Mouse (Mus musculus) leukemia stem cell, adult 10-12 weeks (primary cell): Measurements from ENCODE around the gene Shisa4. TPM values are rescaled to one million over a fixed set of nuclear protein-coding genes. Genes with fewer than 3 reads are reported as not detected.

Source experiments
- polyA plus RNA-seq: library from polyadenylated mRNA; stranded (reverse); fragments of >175 nt; gene quantifications from 2 replicates; pipeline ENCODE4 v1.2.3, GENCODE M21; 2012; ENCODE audit warnings: low replicate concordance

Shisa4 gene
- 0.55 and 1.2 TPM in 2 replicates for polyA plus RNA-seq

GRCm38 (mm10) chr1:135374868-135375581 is at the start of gene Shisa4:
Shisa4 (minus strand) TSS chr1:135375237.

DNA sequence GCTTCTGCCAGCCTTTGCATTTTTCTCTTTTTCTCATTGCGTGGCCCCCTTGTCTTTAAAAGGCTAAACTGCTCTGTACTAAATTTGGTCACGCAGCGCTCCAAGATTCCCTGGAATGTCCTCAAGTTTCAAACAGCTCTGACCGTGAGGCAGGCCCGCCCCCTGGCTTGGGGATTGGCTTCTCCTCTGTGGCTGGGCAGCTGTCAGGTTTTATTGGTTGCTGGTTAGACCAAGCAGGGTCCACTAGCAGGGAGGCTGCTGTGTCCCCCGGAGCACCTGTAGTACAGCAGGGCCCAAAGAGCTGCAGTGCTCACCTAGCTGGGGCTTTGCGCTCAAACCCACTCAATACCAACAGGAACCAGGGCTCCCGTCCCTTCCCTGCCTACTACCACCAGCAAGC is 50.5 kb downstream of the Shisa4 start, which contains the start of gene Lmod1:
Gene Lmod1, plus strand, starts transcription at position 237 of the 400 bp plus-strand sequence.

Other genes with a start within 250 kb of the Shisa4 start
- 143 and 281 TPM in 2 replicates for gene Ptpn7, start 242.5 kb downstream of the Shisa4 start, polyA plus RNA-seq
- 57.0 and 66.5 TPM in 2 replicates for gene Arl8a, start 228.4 kb downstream of the Shisa4 start, polyA plus RNA-seq
- gene Gpr37l1, start 207.6 kb downstream of the Shisa4 start, polyA plus RNA-seq: not detected in 2 replicates
- not detected in 2 replicates for gene Elf3, start 116.7 kb downstream of the Shisa4 start, polyA plus RNA-seq
- gene Rnpep, start 91.2 kb downstream of the Shisa4 start, polyA plus RNA-seq: 33.8 and 37.6 TPM in 2 replicates
- 1.3 and 2.8 TPM in 2 replicates for gene Timm17a, start 61.5 kb downstream of the Shisa4 start, polyA plus RNA-seq
- gene Lmod1, start 50.4 kb downstream of the Shisa4 start, polyA plus RNA-seq: not detected in 2 replicates
- gene Ipo9, start 55.3 kb upstream of the Shisa4 start, polyA plus RNA-seq: 4.3 and 11.6 TPM in 2 replicates
- gene Nav1, start 232.1 kb upstream of the Shisa4 start, polyA plus RNA-seq: 4.3 and 4.8 TPM in 2 replicates